In the genomic region with DNA sequence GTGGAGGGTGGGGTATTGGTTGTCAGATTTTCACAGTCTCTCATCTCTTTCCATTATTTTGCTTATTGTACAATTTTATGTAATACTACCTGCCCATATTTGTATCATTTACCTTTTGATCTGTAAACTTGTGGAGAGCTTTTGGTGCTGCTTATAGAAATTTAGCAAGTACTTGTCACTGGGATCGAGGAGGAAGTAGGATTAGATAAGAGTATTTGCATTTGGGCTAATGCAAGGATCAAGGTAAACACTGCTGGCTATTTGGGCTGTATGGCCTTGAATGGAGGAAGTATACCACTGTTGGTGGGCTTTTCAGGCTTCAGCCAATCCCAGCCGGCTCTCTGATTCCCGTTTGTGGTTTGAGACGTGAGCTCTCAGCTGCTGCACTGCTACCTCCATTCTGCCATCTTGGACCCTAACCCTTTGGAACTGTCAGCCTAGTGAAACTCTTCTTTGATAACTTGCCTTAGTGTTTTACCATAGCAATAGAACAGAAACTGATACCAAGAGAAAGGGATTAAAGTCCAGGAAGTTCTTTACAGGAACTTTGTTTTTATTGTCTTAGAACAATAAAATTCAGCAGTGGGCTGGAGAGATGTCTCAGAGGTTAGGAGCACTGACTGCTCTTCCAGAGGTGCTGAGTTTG, we compare ENCODE assay signal across 18 mouse cellular contexts.
"Had no signal": no experiment of that assay in that cellular context is flagged by ENCODE, and none has a peak within 500 bp of the region (broad histone marks: within the 10 kb centered on the region; RNA-seq: fewer than 3 reads in every experiment).

No protein-coding gene starts in this region.

- H3K9ac ChIP-seq: limb, embryonic 13.5 days; liver, embryonic 12.5 days; liver, embryonic 15.5 days had no signal

- H3K27me3 ChIP-seq: limb, embryonic 13.5 days had no signal

- DNase-seq: kidney, adult 9 months; kidney, postnatal 14 days; layer of hippocampus, adult 9-11 months; liver; lung, adult 2 months; lung, postnatal 14 days; lung, postnatal 4 days; midbrain, embryonic 14.5 days; right cerebral cortex, adult 18-20 months; right cerebral cortex, postnatal 14 days; thymus, postnatal 25 days had no signal

- H3K4me3 ChIP-seq: layer of hippocampus, adult 2 months; limb, embryonic 10.5 days; limb, embryonic 13.5 days; liver, embryonic 12.5 days; liver, embryonic 15.5 days had no signal

- H3K4me2 ChIP-seq: limb, embryonic 13.5 days; liver, embryonic 12.5 days; liver, embryonic 15.5 days; midbrain, embryonic 11.5 days had no signal

- ATAC-seq: liver, embryonic 12.5 days had no signal

- H3K36me3 ChIP-seq: limb, embryonic 10.5 days; limb, embryonic 13.5 days; liver, embryonic 12.5 days; liver, embryonic 15.5 days had no signal

- H3K9me3 ChIP-seq: limb, embryonic 10.5 days; limb, embryonic 13.5 days; liver, embryonic 12.5 days; liver, embryonic 15.5 days had no signal

- H3K27ac ChIP-seq: layer of hippocampus, adult 2 months; limb, embryonic 10.5 days; limb, embryonic 13.5 days; liver, embryonic 12.5 days; liver, embryonic 15.5 days; stomach, postnatal 0 days had no signal

- H3K4me1 ChIP-seq: liver, embryonic 12.5 days; liver, embryonic 15.5 days had no signal
